Mouse (Mus musculus) lung, postnatal 0 days (tissue): ENCODE results near the gene Cyb5d1.

Experiments
- CTCF ChIP-seq: IDR thresholded peaks from 2 replicates; pipeline ENCODE4 v1.5.1; 2016; ENCODE audit warnings: antibody characterized with exemption, mild to moderate bottlenecking
- EP300 ChIP-seq: IDR thresholded peaks from 2 replicates; pipeline ENCODE4 v1.6.1; 2016; ENCODE audit warnings: antibody characterized with exemption, mild to moderate bottlenecking, control low read depth

DNA sequence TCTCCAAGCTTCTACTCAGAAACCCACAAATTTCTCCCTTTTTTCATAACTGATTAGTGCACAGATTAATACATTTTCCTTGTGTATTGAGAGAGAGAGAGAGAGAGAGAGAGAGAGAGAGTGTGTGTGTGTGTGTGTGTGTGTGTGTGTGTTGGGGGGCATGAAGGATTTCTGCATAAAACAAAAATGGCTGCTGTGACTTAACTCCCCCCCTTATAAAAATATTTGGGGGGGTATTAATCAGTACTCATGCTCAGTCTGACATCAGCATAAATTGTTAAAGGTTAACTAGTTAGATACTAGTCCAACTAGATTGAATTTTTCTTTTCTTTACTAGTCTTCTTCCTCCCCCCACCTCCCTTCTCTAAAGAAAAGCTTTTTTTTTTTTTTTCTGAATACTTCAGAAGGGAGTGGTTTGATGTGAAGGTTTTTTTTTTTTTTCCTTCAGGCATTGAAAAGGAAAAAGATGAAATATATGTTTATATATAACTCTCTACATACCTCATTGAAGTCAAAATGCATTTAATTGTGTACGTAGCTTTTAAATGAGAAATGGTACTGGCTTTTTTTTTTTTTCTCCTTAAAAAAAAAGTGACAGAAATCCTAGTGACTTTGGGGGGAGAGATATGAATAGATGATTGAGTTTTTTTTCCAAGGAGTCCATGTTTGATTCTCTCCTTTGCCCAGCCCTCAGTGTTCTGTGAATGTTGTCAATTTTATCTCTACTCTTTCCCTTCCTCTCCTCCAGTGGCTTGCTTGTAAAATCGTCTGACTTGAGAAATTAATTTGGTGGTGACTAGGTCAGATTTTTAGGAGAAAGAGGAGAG lies 25.2 kb downstream of the Cyb5d1 start:
- no peak for TF ChIP-seq CTCF
- no peak for TF ChIP-seq EP300
